Mouse (Mus musculus) kidney, embryonic 15.5 days (tissue): Measurements from ENCODE around the gene Usp46. TPM values are rescaled to one million over a fixed set of nuclear protein-coding genes. Genes with fewer than 3 reads are reported as not detected.
"Not testable (repeated sequence)": the region's sequence is repeated elsewhere in the genome, so short reads cannot be mapped to it uniquely, and the experiment has no call there.

Experiments used
- ATAC-seq: fragments of 200-750 bp; cut with Nextera tagmentation; replicated peaks from 2 replicates; pipeline ENCODE4 v1.8.0; 2017; ENCODE audit warnings: moderate TSS enrichment; ENCODE audit not compliant: low FRiP score
- H3K27ac ChIP-seq: fragments of 300-500 bp; sonication (generic); 2 replicates; pipeline ENCODE4 v1.5.1; 2015; ENCODE audit warnings: mild to moderate bottlenecking, inconsistent platforms
- H3K27me3 ChIP-seq: fragments of 300-500 bp; sonication (generic); 2 replicates; pipeline ENCODE4 v1.6.1; 2015; ENCODE audit warnings: inconsistent platforms
- H3K36me3 ChIP-seq: fragments of 300-500 bp; sonication (generic); 2 replicates; pipeline ENCODE4 v1.6.1; 2015; ENCODE audit warnings: inconsistent platforms
- H3K4me1 ChIP-seq: fragments of 300-500 bp; sonication (generic); 2 replicates; pipeline ENCODE4 v1.6.1; 2015; ENCODE audit warnings: inconsistent platforms
- H3K4me2 ChIP-seq: fragments of 300-500 bp; sonication (generic); 2 replicates; pipeline ENCODE4 v1.6.1; 2015; ENCODE audit warnings: moderate library complexity, mild to moderate bottlenecking, inconsistent platforms
- H3K4me3 ChIP-seq: fragments of 300-500 bp; sonication (generic); replicated peaks from 2 replicates; pipeline ENCODE4 v1.5.1; 2015; ENCODE audit warnings: mild to moderate bottlenecking, inconsistent platforms
- H3K9ac ChIP-seq: fragments of 300-500 bp; sonication (generic); 2 replicates; pipeline ENCODE4 v1.6.1; 2015; ENCODE audit warnings: mild to moderate bottlenecking, inconsistent platforms
- H3K9me3 ChIP-seq: fragments of 300-500 bp; sonication (generic); replicated peaks from 2 replicates; pipeline ENCODE4 v1.6.1; 2016; ENCODE audit warnings: inconsistent platforms
- WGBS: fragments of 180-500 bp; shearing (Covaris S2); methylation state at CpG from one replicate; pipeline ENCODE4 v1.1.7; 2015; ENCODE audit warnings: mixed read lengths; 5-methylcytosine and 5-hydroxymethylcytosine counted together
- polyA plus RNA-seq: library from polyadenylated mRNA; unstranded; fragments of >200 nt; fragmentation: Nextera tagmentation; extraction: Ambion mirVana; gene quantifications from 2 replicates; pipeline ENCODE4 v1.2.1, GENCODE M21; 2015

Gene Usp46
- polyA plus RNA-seq, 1 experiment from 2014 or later, result 28.4 TPM

DNA sequence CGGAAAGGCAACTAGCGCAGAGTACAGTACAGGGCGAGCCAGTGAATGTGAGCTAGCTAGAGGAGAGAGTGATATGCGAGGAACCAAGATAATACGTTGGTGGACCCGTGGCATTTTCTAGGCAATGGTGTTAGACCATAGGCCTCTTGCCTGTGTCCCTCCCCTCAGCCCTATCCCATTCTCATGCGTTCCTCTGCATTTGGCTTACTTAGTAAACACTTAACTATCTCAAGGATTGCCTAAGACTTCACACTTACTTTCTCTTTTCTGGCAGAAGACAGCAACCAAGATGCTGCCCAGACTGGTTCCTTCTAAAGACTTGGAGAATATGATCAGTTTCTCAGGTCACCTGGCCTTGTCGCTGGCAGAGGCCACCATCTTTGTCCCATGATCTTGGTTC is 98.9 kb downstream of the Usp46 start:
- Histone ChIP-seq H3K36me3 (no peaks in the 10 kb centered on the region), H3K9me3 (no peaks in the 10 kb centered on the region), H3K27ac (0 out of 2 replicates have a peak overlapping the region, but pooled peaks have one; percentile 19), H3K4me3 (no peak overlapping the region), H3K4me2 (no peak overlapping the region), H3K9ac (no peak overlapping the region), H3K27me3 (no peaks in the 10 kb centered on the region), H3K4me1 (peaks cover 21% of the 10 kb centered on the region)
- ATAC-seq, result no peak
- WGBS, result 89% methylated on average over 8 of the region's 8 CpGs

DNA sequence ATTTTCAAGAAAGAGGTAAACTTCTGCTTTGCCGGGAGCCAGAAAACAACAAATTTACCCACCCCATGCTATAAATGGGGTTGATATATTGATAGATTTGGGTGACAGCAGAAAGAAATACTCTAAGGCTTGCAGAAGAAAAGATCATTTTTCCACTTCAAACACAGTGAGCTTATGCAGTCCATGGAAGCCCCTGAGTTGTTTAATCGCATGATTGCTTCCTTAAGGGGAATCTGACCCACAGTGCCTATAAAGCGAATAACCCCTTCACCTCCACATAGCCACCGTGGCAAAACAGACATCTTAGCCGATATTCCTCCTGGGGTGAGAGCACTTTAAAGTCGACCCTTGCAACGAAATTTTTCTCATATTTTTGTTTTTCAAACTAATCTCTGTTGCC is 108.5 kb downstream of the Usp46 start:
- Histone ChIP-seq H3K4me2 (no peak overlapping the region), H3K4me1 (0 out of 2 replicates have a peak, but pooled peaks cover 4% of the 10 kb centered on the region), H3K27ac (no peak overlapping the region), H3K36me3 (no peaks in the 10 kb centered on the region), H3K9me3 (no peaks in the 10 kb centered on the region), H3K4me3 (no peak overlapping the region), H3K27me3 (no peaks in the 10 kb centered on the region), H3K9ac (no peak overlapping the region)
- 40% methylated on average over 7 of the region's 7 CpGs for WGBS
- ATAC-seq, result 0 out of 2 replicates have a peak, but pooled peaks have one; percentile 56

DNA sequence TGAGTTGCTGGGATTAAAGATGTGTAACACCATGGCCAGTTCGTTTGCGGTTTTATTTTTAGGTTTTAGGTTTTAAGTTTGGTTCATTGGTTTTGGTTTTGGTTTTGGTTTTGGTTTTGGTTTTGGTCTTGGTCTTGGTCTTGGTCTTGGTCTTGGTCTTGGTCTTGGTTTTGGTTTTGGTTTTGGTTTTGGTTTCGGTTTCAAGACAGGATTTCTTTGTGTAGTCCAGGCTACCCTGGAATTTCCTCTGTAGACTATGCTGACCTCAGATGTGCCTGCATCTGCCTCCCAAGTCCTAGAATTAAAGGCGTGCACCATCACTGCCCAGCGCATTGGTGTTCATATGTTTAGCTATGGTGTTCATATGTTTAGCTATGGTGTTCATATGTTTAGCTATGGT is 109.6 kb downstream of the Usp46 start:
- H3K36me3 ChIP-seq, H3K4me1 ChIP-seq: not testable (repeated sequence)

DNA sequence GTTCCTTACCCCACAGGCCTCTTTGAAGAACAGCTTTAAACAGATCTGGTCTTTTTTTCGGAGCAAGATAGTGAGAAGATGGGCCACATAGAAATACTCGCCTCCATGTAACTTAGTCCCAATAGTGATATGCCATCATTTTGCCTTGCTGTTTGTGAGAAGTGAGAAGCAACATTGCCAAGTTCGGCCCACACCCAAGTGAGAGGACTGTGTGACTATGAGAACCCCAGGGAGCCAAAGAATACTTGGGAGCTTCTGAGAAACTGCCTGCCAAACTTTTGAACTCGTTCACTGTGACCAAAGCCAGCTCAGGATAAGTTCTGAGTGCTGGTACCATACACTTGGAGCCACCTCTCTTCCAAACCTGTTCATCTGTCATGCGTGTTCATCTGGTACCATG is 110.1 kb downstream of the Usp46 start:
- H3K27ac ChIP-seq, result no peak overlapping the region
- H3K9me3 ChIP-seq, result no peaks in the 10 kb centered on the region
- no peaks in the 10 kb centered on the region for H3K36me3 ChIP-seq
- no peak for ATAC-seq
- no peak overlapping the region for H3K4me2 ChIP-seq
- H3K4me1 ChIP-seq, result 0 out of 2 replicates have a peak, but pooled peaks cover 4% of the 10 kb centered on the region
- WGBS, result 91% methylated on average over 5 of the region's 5 CpGs
- H3K27me3 ChIP-seq, result no peaks in the 10 kb centered on the region
- H3K9ac ChIP-seq, result no peak overlapping the region
- H3K4me3 ChIP-seq, result no peak overlapping the region

More for the DNA sequence above, 109.6 kb downstream of the Usp46 start:
- H3K9ac ChIP-seq, H3K27ac ChIP-seq, ATAC-seq, H3K9me3 ChIP-seq, H3K4me2 ChIP-seq, H3K4me3 ChIP-seq, H3K27me3 ChIP-seq: not testable (repeated sequence)
- 95% methylated on average over 5 of the region's 5 CpGs for WGBS

DNA sequence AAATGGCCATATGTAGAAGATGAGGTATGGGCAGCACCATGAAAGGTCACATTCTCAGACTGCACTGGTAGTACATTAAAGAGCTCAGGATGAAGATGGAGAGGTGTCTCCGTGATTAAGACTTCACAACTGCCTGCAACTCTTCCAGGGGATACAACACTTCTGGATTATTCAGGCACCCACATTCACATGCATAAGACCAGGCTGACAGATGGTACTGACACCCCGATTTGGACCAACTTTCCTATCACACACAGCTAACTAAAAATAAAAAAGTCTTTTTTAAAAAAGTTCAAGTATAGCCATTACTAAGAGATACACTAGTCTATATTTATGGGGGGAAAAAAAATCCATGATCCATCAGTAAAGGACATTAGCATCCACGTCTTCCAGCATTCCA is 112.5 kb downstream of the Usp46 start:
- ATAC-seq, result no peak
- Histone ChIP-seq H3K27me3 (no peaks in the 10 kb centered on the region), H3K9me3 (no peaks in the 10 kb centered on the region), H3K4me1 (peaks cover 15% of the 10 kb centered on the region), H3K4me2 (no peak overlapping the region), H3K27ac (no peak overlapping the region), H3K4me3 (no peak overlapping the region), H3K36me3 (no peaks in the 10 kb centered on the region), H3K9ac (no peak overlapping the region)
- WGBS, result 88% methylated on average over 3 of the region's 3 CpGs

DNA sequence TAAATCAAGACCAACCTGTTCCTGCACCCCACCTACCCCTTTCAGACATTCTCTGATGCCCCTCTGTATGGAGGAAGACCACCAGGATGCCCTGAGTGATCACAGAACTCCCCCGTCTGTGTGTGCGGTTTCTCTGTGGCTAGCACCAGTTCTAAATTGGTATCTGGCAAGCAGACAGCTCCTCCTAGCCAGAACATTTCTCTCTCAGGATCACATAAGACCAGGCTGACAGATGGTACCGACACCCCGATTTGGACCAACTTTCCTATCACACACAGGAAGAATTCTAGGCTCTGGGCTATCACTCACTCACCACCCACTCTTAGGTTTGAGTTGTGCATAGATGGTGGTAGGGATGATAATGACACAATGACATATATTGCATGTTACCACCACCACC is 113.2 kb downstream of the Usp46 start:
- Histone ChIP-seq H3K9ac (no peak overlapping the region), H3K27ac (no peak overlapping the region), H3K4me2 (no peak overlapping the region), H3K4me1 (peaks cover 14% of the 10 kb centered on the region), H3K27me3 (no peaks in the 10 kb centered on the region), H3K9me3 (no peaks in the 10 kb centered on the region), H3K36me3 (no peaks in the 10 kb centered on the region), H3K4me3 (no peak overlapping the region)
- no peak for ATAC-seq
- WGBS, result 96% methylated on average over 4 of the region's 4 CpGs

DNA sequence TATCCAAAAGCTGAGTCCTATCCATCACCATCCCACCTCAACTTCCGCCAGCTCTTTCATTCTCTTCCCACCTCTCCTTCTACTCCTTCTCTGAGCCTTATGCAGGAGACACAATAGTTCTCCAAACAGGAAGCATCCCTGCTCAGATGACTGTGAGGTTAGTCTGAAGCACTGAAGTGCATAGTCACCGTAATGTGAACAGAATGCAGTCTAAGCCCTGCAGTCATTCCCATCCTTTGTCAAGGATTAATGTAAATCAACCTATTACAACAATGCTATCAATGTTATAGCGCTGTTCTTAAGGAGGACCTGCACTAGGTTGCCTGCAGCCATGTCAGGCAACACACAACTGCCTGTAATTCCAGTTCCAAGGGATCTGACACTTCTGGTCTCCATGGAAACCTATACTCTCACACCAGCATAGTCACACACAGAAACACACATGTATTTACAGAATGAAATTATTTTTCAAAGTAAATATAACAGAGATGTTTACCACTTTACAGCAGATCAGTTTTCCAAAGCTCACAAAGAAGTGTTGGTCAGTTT is 115.1 kb downstream of the Usp46 start:
- Histone ChIP-seq H3K9ac (no peak overlapping the region), H3K4me2 (no peak overlapping the region), H3K4me1 (peaks cover 14% of the 10 kb centered on the region), H3K9me3 (no peaks in the 10 kb centered on the region), H3K27ac (no peak overlapping the region), H3K4me3 (no peak overlapping the region), H3K27me3 (no peaks in the 10 kb centered on the region), H3K36me3 (no peaks in the 10 kb centered on the region)
- 81% methylated on average over 3 of the region's 3 CpGs for WGBS
- no peak for ATAC-seq

DNA sequence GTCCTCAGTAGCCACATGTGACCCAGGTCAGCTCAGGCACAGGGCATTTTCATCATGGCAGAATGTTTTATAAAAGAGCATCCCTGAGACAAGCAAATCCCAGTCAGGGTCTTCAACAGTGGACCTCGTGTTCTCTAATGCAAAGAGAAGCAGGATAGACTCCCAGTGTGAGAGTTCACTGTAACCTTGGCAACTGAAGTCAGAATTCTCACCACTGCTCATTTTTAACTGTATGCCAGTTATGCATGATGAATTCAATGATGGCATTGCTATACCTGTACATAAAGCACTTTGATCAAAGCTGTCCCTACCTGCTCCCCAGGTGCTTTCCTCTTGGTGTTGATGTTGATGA is 116.6 kb downstream of the Usp46 start:
- H3K36me3 ChIP-seq, result no peaks in the 10 kb centered on the region
- ATAC-seq, result no peak
- H3K27ac ChIP-seq, result peak overlapping the region; percentile 38; the same call in 1 of the 2 replicates
- H3K4me1 ChIP-seq, result peaks cover 14% of the 10 kb centered on the region
- no peak overlapping the region for H3K4me3 ChIP-seq
- no peak overlapping the region for H3K9ac ChIP-seq
- 82% methylated on average over 1 of the region's 1 CpGs for WGBS
- H3K4me2 ChIP-seq, result no peak overlapping the region
- no peaks in the 10 kb centered on the region for H3K9me3 ChIP-seq
- no peaks in the 10 kb centered on the region for H3K27me3 ChIP-seq

DNA sequence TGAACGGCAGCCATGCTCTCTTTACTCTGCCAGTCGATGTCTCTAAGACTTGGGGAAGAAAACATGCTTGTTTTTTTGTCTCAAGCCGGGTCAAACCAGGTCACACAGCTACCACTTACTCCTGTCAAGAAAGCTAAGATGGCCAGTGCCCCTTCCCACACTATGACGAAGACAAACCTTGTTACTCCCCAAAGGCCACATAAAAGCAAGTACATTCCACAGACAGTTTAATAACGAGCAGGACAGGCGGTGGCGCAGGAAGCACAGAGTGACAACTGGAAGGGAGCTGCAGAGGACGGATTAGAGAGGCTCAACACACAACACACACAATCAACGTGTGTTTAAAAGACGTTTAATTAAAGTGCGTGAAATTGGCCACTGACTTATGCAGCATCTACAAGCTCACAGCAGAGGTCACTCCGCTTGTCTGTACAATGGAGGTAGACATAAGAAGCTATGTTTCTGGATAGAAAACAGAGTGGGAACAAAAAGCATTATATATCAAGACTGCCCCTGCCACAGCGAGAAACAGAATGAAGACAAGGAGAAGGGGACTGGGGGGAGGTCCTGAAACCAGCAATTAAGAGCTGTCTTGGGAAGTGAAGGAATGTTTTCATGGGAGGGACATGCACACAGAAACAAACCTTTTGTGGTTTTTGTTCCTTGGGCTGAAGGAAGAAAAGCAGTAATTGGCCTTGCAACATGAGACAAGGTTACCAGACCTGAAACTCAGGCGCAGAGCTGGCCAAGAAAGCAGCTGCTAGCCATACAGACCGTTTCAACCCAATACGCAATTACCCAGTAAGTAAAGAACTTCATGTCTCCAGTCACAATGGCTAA is 117.2 kb downstream of the Usp46 start:
- Histone ChIP-seq H3K27ac (peak overlapping the region; percentile 38), H3K36me3 (no peaks in the 10 kb centered on the region), H3K9ac (no peak overlapping the region), H3K4me2 (no peak overlapping the region), H3K4me3 (no peak overlapping the region), H3K4me1 (peaks cover 14% of the 10 kb centered on the region), H3K9me3 (no peaks in the 10 kb centered on the region), H3K27me3 (no peaks in the 10 kb centered on the region)
- WGBS, result 33% methylated on average over 16 of the region's 16 CpGs
- peak; percentile 49; the same call in 1 of the 2 replicates for ATAC-seq

Other genes with a start within 250 kb of the Usp46 start
- gene Rasl11b, start 126.9 kb upstream of the Usp46 start, polyA plus RNA-seq, result 60.3 and 63.1 TPM in 2 replicates